Mouse (Mus musculus) adipocyte (in vitro differentiated cells): ENCODE results near the gene Rccd1.

Source experiments
- DNase-seq: peaks from one replicate; pipeline ENCODE4 v3.0.0-alpha.2; 2016; ENCODE audit warnings: low spot score

The Rccd1 gene

GRCm38 (mm10) chr7:80299568-80299967 is 24.7 kb downstream of the Rccd1 start:
- DNase-seq = peak; percentile 12

DNA sequence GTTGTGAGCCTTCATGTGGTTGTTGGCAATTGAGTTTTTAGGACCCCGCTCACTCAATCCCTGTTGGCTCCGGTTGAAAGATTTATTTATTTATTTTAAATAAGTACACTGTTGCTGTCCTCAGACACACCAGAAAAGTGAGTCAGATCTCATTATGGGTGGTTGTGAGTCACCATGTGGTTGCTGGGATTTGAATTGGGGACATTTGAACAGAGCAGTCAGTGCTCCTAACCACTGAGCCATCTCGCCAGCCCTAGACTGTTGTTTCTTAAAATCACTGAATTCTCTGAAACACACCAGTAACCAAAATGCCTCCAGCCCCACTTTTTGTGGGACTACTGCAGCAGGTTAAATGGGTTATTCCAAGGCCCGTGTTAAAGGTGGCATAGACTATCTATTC is 25.5 kb downstream of the Rccd1 start:
- DNase-seq = no peak

DNA sequence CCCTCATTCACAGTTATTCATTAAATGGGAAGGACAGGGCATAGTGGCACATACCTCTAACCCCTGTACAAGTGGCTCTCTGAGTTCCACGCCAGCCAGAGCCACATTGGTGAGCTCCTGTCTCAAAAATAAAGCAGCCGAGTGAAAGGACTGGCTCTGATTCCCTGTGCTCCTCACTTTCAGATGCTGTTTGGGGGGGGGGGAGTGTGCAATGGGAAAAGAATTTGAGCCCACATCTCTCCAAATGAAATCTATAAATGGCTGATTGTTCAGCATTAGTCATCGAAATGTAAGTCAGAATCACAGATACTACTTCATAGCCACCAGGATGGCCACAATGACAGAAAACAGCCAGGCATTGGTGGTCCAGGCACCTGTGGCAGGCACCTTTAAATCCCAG is 27.2 kb downstream of the Rccd1 start:
- DNase-seq = no peak

DNA sequence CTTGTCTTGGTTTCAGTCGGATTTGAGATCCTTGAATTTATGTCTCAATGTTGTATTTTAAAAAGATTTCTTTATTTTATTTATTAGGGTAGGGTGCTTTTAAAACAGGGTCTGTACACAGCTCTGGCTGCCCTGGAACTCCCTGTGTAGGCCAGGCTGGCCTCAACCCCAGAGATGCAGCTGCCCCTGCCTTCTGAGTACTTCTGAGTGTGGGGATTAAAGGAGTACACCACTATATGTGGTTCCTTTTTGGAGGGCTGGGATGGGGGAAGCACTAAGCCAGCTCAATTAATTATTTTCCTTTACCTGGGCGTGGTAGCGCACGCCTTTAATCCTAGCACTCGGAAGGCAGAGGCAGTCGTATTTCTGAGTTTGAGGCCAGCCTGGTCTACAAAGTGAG is 27.8 kb downstream of the Rccd1 start:
- DNase-seq = no peak

GRCm38 (mm10) chr7:80294764-80295648 is 29.2 kb downstream of the Rccd1 start:
- DNase-seq = peak; percentile 16

- DNase-seq = peak; percentile 96
Observed at GRCm38 (mm10) chr7:80294062-80294763, 30.0 kb downstream of the Rccd1 start, which contains the start of gene Prc1. Prc1 (plus strand) TSS chr7:80294450.

- no peak for DNase-seq
Observed at GRCm38 (mm10) chr7:80287736-80288135, 36.5 kb downstream of the Rccd1 start.

DNA sequence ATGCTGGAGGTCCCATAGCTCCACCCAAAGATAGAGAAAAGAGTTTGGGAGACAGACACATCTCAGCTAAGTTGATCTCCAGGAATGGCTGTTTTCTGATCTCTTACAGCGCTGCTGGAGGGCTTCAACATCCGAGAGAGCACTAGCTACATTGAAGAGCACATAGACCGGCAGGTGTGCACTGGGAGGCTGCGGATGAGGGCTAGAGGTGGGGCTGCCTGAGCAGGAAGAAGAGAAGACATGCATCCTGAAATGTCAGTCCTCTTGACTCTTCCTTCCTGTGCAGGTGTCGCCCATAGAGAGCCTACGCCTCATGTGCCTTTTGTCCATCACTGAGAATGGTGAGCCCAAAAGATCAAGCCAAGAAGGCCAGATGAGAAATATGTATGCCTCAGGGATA is 38.5 kb downstream of the Rccd1 start:
- no peak for DNase-seq

- DNase-seq = no peak
Observed at GRCm38 (mm10) chr7:80284391-80284790, 39.9 kb downstream of the Rccd1 start.

- no peak for DNase-seq
Observed at GRCm38 (mm10) chr7:80283226-80283918, 40.9 kb downstream of the Rccd1 start.

DNA sequence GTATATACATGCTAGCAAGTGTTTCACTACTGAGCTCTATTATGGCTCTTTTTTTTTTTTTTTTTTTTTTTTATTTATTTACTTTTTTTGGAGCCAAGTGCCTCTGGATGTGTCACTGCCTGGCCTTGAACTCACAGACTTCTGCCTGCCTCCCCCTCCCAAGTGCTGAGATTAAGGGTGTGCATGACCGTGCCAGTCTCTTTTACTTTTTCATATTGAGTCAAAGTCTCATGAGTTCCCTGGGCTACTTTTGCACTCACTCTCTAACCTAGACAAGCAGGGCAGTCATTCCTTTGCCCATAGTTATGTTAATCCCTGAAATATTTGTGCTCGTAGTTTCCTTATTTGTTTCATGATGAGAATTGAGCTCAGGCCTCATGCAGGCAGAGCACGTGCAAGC is 42.6 kb downstream of the Rccd1 start:
- no peak for DNase-seq

DNA sequence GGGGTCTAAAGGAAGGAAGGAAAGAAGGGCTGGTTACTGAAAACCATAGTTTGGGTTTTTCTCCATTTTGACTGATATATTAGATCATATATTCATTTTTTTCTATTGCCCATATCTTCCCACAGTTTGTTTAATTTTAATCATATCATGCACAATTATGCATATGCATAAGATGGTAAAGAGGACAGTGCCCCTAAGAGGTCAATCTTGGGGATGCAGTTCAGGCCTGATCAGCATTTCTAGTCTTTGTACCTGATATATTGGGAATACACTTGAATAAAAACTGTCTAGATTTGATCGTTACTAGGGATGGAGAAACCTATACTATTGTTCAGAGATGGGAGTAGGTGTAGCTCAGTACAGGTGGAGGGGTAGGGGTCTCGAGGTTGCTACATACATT is 43.3 kb downstream of the Rccd1 start:
- no peak for DNase-seq

- DNase-seq = no peak
Observed at GRCm38 (mm10) chr7:80280032-80280431, 44.2 kb downstream of the Rccd1 start.

DNA sequence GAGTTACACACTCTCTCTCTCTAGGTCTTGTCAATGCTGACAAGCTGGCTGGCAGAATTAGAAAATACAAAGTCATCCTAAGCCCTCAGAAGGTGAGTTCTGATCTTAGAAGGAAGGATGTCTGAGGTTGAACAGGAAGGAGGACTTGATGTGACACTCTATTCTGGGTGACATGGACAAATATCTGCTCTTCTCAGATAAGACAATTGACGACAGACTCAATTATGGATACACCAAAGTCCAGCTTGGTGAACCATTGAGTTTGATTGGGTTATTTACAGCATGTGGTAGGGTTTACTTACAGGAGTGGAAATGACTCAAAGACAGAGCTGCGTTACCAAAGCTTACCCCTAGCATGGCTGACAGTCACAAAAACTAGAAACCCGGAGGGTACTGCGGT is 47.9 kb downstream of the Rccd1 start:
- no peak for DNase-seq

DNA sequence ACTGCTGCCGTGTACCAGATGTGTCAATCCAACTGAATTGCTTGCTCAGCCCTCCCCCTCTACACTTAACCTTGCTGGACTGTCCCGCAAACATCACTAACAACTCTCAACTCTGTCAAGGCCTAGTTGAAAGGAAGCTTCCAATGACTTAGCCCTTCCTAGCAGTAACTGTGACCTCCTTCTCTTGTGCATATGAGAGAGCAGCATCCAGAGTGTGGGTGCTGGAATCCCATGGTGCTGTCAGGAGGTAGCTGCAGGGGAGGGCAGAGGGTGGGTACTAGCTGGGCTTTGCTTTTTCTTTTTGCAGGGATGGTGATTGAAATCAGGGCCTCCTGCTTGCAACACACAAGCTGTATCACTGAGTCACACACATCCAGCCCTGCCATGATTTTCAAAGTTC is 50.8 kb downstream of the Rccd1 start:
- DNase-seq = no peak

- DNase-seq = peak; percentile 55
Observed at GRCm38 (mm10) chr7:80269751-80270255, 54.5 kb downstream of the Rccd1 start.

DNA sequence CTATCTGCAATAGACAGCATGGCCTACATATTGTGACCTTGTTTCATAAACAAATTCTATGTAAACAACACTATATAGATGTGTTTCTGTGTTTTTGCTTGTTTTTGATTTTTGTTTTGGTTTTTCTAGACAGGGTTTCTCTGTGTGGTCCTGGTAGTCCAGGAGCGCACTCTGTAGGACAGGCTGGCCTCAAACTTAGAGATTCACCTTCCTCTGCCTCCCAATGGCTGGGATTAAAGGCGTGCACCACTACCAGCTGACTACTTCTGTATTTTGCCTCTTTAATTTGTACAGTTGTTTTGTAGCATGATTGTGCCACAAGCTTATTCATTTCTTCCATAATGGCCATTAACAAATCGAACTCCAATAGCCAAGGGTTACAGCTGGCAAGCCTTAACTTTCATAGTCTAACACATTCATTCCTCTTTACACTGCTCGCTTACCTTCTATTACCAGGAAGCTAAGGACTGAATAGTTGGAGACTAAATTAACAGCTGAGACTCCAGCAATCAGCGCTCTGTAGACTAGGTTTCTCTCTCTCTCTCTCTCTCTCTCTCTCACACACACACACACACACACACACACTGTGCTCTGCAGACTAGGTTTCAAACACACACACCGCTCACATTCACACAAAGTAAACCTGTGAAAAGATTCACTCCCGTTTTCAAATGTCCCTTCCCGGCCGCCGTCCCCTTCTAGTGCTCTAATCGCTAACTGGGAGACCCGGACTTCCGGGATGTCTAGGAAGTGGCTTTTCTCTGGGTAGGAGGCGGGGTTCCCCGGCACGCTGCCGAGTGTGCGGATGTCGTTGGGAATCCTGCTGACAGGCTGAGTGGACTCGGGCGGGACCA is 55.1 kb downstream of the Rccd1 start, which contains the start of gene Vps33b:
Gene Vps33b, plus strand, starts transcription at position 753 of the 854 bp plus-strand sequence.
- DNase-seq = peak; percentile 91

- no peak for DNase-seq
Observed at GRCm38 (mm10) chr7:80267764-80268163, 56.5 kb downstream of the Rccd1 start.

DNA sequence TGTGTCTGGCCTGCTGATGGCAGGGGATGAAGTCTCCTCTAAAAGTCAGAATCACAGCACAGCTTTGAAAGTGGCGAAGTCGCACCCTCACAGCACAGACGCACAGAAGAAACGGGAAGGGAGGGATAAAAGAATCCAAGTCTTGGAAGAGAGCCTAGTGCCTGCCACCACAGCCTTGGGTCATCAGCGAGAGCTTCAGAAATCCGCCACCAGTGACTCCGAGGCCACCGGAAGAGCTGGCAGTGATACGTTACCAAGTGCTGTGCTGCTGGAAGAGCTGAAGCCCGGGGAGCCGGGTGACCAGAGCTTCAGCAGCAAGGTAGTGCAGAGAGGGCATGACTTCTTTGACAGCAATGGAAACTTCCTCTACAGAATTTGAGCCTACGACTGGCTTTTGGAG is 59.6 kb downstream of the Rccd1 start:
- DNase-seq = no peak

DNA sequence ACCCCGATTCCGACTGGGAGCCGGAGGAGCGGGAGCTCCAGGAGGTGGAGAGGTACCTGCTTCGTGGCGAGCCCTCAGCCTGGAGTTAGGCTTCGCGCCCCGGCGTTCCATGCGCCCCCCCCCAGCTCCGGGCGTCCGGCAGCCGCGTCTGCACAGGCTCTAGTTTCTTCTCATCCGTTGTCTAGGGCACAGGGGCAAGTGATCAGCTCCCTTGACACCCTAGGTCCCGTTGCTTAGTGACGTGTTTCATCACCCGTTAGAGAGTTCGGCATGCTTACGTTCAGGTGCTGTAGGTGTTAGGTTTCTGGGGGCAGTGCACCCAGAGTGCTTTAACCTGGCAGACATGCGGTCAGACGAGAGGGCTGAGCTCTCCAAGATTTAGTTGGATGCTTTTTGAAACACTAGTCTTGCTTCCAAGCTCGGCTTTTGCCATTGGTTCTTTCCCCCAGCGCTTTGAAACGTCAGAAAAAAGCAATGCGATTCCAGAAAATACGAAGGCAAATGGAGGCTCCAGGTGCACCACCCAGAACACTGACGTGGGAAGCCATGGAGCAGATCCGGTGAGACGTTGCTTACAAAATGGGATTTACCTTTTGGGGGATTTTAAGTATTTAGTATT is 62.8 kb downstream of the Rccd1 start:
- DNase-seq = peak; percentile 22
